Mouse (Mus musculus) left cerebral cortex, postnatal 36 days (tissue): Measurements from ENCODE around the gene Tbc1d17. TPM values are rescaled to one million over a fixed set of nuclear protein-coding genes. Genes with fewer than 3 reads are reported as not detected.
A peak's percentile ranks its signal among the peaks of the same experiment; 100 is the strongest.

Experiments
- DNase-seq, 2 experiments: peaks; one replicate each; pipeline ENCODE4 v3.0.0; 2021 to 2022; ENCODE audit warnings: low spot score in 2 of 2, mixed read lengths in 1 of 2
- intact Hi-C: fragments of 180-260 bp; cut with DNase I; formaldehyde crosslinking; loops from one replicate; pipeline ENCODE4 v1.15.1; 2025
- total RNA-seq, 2 experiments: library from RNA; stranded (reverse); gene quantifications; 2 replicates each; pipeline ENCODE4 v1.2.3; 2021

Tbc1d17 gene
- total RNA-seq, 2 experiments from 2014 or later = 71.9 to 75.6 TPM

DNA sequence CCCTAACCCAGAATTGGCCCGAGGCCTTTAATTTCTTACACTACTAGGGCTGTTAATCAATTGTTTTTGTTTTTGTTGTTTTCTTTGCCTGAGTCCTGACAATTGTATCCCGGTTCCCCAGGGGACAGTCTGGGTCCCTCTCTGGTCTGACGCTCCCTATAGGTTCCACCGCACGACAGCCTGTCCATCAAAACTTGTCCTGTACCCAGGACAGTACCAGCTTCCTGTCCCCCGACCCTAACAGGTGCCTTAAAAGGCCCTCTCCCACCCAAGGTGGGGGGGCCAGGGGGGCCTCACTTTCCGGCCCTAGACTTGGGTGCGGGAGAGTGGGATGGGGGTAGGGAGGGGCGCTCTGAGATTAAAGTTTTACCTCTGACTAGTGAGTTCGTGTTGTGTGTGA is 6.2 kb upstream of the Tbc1d17 start:
- no peak for DNase-seq
- intact Hi-C loops = no loop called here

- intact Hi-C loops = no loop called here
- peak; percentile 81 to 82 for DNase-seq
These were observed 5.6 kb upstream of the Tbc1d17 start for GRCm38 (mm10) chr7:44854356-44855031.

GRCm38 (mm10) chr7:44853596-44854355 is 4.9 kb upstream of the Tbc1d17 start:
- intact Hi-C loops = no loop called here
- DNase-seq = no peak

DNA sequence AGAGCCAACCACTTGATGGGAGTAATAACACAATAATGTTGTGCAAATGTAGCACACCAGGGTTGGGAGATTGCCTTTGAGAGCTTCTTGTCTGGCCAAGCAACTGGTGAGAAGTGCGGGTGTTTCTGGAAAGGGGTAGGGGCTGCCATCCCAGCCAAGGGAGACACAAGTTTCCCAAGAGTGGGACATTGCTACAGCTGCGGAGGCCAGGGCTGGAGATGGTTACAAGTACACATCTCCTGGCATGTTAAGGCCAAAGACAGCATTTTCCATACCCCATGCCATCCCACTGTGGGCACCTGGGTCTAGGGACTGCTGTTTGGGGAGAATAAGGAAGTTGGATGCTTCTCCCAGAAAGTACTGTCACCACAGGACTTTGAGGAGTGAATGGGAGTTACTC is 4.2 kb upstream of the Tbc1d17 start:
- intact Hi-C loops = no loop called here
- no peak for DNase-seq

DNA sequence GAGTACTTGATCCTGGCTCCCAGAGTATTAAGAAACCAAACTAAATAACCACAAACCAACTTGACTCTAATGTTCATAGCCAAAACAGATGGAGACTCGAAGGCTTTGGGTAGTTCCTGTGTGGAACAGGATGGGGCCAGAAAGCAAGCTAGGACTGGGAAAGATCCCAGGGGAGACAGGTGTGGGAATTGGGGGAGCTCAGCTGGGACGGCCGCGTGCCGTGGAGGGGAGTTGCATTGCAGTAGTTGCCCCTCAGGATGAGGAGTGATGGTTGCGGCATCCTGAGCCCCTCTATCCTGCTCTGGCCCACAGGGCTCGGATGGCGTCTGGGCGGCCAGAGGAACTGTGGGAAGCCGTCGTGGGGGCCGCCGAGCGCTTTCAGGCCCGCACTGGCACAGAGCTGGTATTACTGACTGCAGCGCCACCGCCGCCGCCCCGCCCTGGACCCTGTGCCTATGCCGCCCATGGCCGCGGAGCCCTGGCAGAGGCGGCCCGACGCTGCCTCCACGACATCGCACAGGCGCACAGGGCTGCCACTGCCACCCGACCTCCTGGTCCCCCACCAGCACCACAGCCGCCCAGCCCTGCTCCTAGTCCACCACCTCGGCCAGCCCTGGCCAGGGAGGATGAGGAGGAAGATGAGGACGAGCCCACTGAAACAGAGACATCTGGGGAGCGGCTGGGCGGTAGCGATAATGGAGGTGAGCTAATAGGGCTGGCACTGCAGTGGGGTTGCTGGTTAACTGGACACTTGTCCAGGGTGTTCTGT is 3.6 kb upstream of the Tbc1d17 start:
- no peak for DNase-seq
- intact Hi-C loops = no loop called here

DNA sequence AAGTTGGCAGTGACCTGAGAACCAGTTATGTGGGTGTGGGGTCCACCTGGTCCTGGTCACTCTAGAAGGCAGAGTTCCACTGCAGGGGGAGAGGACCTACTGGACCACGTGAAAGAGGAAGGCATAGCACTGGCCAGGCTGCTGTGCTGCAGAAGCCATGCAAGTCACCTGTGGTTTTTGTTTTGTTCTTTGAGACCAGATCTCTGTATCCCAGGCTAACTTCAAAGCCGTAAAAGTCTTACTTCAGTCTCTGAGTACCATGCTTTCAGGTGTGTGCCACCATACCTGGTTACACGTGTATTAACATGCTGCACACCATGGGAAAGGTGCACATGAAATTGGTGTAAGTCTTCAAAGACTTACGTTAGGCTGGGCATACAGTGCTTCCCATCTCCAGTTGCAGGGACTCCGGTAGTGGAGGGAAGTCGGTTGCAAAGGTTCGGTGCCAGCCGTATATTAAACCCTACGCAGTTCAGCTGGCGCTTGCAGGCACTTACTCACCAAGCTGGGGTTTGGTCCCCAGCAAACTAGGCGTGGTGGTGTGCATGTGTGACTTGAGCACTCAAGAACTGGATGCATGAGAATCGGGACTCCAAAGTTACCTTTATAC is 2.9 kb upstream of the Tbc1d17 start:
- DNase-seq = no peak
- intact Hi-C loops = no loop called here

- DNase-seq = no peak
- intact Hi-C loops = no loop called here
These were observed 2.1 kb upstream of the Tbc1d17 start for GRCm38 (mm10) chr7:44850789-44851624.

- intact Hi-C loops = no loop called here
- peak; percentile 77 to 80 for DNase-seq
These were observed 1.3 kb upstream of the Tbc1d17 start for GRCm38 (mm10) chr7:44850146-44850545.

DNA sequence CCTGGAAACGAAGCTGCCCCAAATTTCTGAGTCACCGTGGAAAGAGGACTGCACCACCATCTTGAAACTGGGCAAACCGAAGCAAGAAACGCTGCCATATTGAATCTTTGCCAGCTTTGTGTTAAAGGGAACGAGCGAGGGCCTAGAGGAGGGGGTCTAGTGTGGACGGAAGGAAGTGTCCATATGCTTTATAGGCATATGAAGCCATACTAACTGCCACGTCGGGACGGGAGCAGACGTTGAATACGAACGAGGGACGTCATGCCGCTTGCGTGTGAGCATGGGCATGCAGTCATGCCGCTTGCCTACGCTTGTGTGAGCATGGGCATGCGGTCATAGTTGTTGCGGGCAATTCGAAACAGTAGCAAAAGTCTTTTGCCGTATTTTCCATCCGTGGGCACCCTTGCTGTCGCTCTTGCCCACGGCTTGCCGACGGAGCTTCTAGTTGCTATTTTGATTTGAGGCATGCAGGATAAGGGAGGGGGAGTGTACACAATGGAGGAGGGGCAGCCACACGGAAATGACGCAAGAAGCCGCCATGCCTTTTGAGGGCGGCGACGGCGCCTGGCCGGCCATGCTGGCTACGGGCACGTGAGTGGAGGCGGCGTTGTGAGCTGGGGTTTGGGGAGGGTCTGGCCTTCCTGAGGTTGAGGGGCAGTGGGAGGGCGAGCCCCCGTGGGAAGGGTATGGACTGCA is 685 bp upstream of the Tbc1d17 start:
- peak; percentile 91 for DNase-seq
- intact Hi-C loops = loop anchor here (1.0 kb wide), 1 partner anchor 20 kb away; the partner anchor contains the start of gene Ptov1

DNA sequence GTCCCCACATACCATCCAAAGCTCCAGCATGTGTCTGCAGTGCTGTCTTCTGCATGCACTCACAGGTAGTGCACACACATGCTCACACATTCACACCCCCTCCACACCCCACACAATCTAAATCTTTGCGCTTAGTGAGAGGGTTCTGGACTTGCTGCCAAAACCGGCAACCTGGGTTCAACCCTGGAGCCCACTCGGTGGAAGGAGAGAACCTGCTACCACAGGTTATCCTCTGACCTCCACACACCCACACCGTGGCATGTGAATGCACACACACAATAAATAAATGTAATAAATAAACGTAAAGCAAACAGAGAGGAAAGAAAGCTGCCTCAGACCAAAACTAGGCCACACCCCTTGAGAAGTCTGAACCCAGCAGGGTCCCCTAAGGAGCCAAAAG is 1.1 kb downstream of the Tbc1d17 start:
- DNase-seq = no peak
- intact Hi-C loops = no loop called here

GRCm38 (mm10) chr7:44846804-44847203 is 2.1 kb downstream of the Tbc1d17 start:
- no peak for DNase-seq
- intact Hi-C loops = no loop called here

GRCm38 (mm10) chr7:44845006-44845405 is 3.9 kb downstream of the Tbc1d17 start:
- no peak for DNase-seq
- intact Hi-C loops = no loop called here

DNA sequence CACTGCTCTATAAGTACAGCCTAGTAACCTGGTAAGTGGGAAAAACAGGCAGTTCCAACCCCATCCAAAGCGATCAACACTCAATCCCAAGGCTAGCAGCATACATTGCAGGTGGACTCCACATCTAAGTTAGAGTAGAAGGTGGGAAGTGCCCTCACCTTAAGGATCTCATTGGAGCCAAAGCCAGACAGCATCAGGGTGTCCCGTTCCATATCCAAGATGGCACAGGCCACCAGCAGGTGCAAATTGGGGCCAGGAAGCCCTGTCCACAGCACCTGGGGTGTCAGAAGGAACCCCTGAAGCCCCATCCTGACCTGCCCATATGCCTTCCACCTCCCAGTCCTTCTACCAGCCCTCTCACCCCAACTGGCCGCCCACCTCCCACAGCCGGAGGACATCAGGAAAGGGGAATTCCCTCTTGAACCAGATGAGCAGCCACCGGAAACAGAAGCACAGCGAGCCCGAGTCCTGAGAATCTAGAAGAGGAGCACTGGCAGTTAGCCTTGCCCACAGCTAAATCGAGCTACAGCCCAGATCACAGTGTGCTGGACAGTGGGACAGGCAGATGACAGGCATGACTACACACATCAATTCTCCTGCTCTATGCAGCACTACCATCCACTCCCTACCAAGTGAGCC is 6.9 kb downstream of the Tbc1d17 start:
- intact Hi-C loops = no loop called here
- DNase-seq = no peak

DNA sequence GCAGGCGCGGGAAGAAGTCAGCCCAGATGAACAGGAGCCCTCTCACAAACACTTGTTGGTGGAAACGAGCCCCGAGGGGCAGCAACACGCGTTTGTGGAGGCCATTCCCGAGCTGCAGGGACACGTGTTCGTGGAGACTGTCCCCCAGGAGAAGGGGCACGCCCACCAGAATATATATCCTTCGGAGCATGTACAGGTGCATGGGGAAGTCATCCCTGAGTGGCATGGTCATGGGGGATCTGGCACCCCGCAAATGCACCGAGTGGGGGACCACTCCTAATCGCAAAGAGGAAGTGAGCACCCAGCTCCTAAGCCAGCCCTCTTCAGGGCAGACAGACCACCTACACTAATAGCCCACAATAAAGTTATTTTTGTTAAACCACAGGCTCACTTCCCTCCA is 8.5 kb downstream of the Tbc1d17 start:
- intact Hi-C loops = no loop called here

DNA sequence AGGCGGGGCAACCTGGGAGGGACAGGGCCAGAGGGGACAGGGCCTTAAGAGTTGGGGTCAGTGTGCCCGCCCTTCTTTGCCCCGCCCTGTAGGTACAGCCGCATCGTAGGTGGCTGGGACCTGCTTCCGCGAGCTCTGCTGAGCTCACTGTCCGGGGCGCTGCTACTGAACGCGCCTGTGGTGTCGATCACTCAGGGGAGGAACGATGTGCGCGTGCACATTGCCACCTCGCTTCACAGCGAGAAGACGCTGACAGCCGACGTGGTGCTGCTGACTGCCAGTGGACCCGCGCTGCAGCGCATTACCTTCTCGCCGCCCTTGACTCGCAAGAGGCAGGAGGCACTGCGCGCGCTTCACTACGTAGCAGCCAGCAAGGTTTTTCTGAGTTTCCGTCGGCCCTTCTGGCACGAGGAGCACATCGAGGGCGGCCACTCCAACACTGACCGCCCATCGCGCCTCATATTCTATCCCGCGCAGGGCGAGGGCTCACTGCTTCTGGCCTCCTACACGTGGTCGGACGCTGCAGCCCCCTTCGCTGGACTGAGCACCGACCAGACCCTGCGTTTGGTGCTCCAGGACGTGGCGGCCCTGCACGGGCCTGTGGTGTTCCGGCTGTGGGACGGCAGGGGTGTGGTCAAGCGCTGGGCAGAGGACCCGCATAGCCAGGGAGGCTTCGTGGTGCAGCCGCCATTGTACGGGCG is 9.2 kb downstream of the Tbc1d17 start:
- DNase-seq = peak in 1 of 2 experiments; percentile 55
- intact Hi-C loops = no loop called here

More for the DNA sequence above, 8.5 kb downstream of the Tbc1d17 start:
- DNase-seq = no peak

GRCm38 (mm10) chr7:44839171-44839490 is 9.7 kb downstream of the Tbc1d17 start:
- intact Hi-C loops = no loop called here
- no peak for DNase-seq

- intact Hi-C loops = no loop called here
- DNase-seq = no peak
These were observed 10.8 kb downstream of the Tbc1d17 start for GRCm38 (mm10) chr7:44838073-44838472.
